Mouse (Mus musculus): ENCODE results near the gene Hoxd9. TPM values are rescaled to one million over a fixed set of nuclear protein-coding genes. Genes with fewer than 3 reads are reported as not detected.

Hoxd9 gene
- total RNA-seq, 1 experiment from 2014 or later: 5.2 TPM

DNA sequence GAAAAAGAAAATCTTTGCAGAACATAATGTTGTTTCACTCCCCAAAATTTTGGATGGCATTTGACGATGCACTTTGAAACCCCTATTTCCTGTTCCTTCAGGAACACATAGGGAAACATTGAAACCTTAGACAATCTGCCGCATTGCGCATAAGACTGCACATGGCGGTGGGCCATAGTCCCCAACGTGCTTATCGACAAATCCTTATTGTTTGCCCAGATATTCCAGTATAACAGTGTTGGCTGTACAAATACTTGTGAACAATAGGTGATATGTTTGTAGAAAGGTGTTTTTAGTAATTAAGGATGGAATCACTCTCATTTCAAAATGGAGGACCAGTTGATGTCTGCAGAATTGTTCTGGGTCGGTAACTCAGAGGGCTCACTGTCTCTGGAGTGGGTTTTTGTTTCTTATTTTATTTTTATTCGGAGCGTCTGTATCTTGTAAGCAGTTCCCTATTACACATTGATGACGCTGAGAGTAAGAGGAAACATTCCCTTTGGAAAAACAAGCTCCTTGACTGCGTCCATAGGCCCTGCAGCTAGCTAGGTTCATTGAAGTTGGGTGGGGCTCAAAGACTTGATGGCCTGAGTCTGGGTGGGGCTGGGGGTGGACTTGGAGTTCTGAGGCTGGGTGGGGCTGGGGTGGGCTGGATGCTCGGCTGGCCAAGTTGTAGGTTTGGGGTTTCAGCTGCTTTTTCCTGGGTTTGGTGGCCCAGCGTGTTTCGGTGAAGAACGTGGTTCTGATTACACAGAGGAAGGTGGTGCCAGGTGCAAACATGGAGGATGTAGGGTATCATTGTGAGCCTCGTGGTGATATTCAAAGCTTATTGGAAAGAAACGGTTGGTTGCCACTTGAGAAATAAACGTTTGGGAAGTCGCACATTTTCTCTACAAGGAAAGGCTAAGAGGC is 16.0 kb downstream of the Hoxd9 start:
- no peak for DNase-seq

GRCm38 (mm10) chr2:74714156-74714789 is 16.7 kb downstream of the Hoxd9 start:
- DNase-seq: no peak

GRCm38 (mm10) chr2:74714881-74715280 is 17.4 kb downstream of the Hoxd9 start:
- peak; percentile 69 for DNase-seq

DNA sequence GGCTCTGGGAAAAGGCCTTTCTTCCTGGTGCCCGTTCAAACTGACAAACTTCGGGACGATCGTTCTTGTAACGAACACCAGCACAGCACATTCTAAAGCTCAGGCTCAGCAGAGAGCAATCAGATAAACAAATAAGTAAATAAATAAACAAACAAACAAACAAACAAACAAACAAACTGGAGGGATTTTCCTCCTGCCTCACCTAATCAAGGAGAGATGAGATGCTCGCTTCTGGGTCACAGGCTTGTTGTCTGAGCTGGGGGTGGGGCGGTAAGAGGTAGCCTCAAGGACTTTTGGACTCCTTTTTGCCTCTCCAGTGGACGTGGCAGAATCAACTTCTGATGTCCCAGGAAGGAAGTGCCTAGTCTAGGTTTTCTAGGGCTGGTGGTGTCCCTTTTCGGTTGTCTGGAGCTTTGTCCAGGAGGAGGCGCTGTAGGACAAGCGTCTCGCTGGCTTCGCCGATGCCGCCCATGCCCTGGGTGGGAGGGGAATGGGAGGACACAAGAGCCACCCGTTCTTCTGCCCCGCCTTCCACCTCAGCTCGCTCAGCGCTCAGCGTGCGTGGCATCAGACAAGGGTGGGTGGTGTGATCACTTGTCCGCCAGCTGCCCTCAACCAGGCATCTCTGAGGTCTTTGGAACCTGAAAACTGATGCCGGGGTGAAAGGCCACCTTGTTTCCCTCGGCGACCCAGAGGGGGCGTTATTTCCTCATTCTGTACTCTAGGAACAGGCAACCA is 18.1 kb downstream of the Hoxd9 start:
- peak; percentile 95 for DNase-seq

DNA sequence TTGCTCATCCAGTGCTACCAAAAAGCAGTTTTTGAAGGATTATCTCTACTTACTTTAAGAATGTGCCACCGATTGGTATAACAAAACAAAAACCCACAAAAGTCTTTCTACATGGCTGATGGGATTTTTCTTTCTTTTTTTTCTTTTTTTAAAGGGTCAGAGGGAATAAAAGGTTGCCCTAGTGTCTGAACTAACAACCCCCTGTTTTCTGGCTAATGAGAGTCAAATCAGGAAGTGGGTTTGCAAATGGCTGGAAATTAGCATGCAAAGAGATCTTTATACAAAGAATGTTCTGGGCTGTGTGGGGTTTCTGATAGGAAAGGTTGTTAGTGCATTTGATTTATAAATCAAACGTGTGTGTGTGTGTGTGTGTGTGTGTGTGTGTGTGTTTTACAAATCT is 22.9 kb downstream of the Hoxd9 start:
- no peak for DNase-seq

DNA sequence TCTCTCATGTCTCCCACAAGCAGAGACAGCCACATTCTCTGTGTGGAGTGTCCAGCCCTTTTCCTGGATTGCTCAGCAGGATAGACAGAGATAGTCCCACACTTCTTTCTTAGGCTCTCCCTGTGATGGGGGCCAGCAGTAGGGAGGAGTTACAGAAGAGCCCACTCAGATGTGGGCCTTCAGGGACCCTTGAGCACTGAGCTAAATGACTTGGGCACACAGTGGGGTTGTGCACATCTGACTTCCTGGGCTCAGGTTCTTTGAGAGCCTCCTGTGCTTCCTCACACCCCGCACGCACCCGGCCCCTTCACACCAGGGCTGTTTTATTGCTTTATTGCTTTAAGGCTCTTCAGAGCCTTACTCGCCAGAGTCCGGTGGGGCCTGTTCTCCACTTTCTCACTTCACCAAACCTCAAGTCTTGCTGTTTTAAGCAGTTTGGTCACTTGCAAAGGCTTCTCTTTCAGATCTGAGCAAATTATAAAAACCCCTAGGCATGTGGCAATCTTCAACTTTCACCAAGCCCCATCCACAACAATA is 23.5 kb downstream of the Hoxd9 start:
- DNase-seq: no peak

GRCm38 (mm10) chr2:74721882-74722281 is 24.4 kb downstream of the Hoxd9 start:
- DNase-seq: no peak

DNA sequence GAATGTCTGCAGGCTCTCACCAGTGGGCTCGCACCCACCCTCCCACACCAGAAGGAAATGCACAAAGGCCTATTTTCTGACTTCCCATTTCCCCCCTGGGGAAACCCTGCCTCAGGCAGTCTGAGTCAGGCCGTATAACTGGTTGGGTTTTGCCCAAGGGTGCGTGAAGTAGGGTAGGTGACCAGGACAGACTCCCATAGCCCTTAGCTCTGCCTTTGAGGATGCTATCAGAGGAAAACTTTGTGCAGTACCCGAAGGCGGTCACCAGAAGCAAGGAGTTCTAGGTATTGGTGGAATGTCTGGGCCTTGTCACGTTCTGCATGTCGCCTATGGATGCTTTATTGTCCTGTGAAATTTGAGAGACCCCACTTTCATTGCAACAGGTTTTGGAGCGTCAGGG is 25.4 kb downstream of the Hoxd9 start:
- DNase-seq: no peak

DNA sequence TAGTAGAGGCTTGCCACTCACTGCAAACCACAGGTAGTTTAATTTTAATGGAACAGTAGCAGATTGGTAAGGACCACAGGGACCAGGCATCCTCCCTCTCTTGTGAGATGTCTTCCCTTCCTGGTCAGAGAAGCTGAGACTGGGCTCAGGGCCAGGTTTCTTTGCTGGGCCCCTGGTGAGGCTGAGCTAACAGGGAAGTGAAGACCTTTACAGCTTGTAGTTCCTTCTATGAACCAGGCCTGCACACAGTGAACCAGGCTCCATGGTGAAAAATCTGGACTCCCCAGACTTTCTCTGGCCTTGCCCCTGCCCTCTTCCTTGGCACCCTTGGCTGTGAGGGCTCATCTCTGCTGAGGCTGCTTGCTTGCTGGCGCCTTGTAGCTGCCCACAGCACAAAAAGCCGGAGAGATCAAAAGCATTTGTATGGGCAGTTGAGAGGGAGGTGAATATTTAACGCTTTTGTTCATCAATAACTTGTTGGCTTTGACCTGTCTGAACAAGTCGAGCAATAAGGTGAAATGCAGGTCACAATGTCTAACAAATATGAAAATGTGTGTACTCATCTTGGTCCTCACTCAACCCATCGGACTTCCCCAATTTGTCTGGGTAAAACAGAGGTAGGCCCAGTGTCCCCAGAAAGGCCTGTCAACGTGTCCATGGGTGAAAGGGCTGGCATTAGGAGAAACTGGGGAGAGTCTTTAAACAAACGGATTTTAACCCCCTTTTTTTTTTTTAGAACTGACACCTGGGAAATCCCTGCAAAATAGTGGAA is 26.9 kb downstream of the Hoxd9 start:
- no peak for DNase-seq

DNA sequence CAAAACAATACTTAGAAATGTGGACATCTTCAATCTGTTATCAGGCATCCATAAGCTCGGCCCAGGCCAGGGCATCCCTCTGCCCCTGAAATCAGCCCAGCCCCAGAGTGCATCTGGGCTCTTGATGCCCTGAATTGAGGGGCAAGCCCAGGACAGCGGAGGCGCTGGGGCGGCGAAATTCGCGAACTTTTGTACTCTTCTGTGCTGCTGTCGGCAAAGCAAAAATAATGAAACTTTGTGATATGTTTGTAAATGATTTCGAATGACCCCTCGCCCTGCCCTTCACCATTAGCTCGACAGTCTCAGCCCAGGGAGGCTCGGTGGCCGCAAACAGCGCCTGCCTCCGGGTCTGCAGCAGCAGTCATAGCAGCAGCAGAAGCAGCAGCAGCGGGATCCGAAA is 27.6 kb downstream of the Hoxd9 start:
- DNase-seq: no peak

- DNase-seq: peak; percentile 42
Measured at GRCm38 (mm10) chr2:74726551-74726950, 29.0 kb downstream of the Hoxd9 start, which contains the start of gene Gm28230. TSS of gene Gm28230 (plus strand) at chr2:74726728.

GRCm38 (mm10) chr2:74726973-74727639 is 29.6 kb downstream of the Hoxd9 start:
- no peak for DNase-seq

- no peak for DNase-seq
Measured at GRCm38 (mm10) chr2:74727640-74728302, 30.2 kb downstream of the Hoxd9 start.

DNA sequence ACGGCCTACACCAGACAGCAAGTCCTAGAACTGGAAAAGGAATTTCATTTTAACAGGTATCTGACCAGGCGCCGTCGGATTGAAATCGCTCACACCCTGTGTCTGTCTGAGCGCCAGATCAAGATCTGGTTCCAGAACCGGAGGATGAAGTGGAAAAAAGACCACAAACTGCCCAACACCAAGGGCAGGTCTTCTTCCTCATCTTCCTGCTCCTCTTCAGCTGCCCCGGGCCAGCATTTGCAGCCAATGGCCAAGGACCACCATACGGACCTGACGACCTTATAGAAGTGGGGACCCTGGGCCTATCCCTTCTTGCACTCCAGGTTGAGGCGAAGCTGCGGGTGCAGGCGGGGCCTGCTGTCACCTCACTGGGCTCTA is 30.8 kb downstream of the Hoxd9 start:
- no peak for DNase-seq

GRCm38 (mm10) chr2:74730331-74730730 is 32.8 kb downstream of the Hoxd9 start:
- no peak for DNase-seq

- no peak for DNase-seq
Measured at GRCm38 (mm10) chr2:74731055-74731454, 33.5 kb downstream of the Hoxd9 start.

DNA sequence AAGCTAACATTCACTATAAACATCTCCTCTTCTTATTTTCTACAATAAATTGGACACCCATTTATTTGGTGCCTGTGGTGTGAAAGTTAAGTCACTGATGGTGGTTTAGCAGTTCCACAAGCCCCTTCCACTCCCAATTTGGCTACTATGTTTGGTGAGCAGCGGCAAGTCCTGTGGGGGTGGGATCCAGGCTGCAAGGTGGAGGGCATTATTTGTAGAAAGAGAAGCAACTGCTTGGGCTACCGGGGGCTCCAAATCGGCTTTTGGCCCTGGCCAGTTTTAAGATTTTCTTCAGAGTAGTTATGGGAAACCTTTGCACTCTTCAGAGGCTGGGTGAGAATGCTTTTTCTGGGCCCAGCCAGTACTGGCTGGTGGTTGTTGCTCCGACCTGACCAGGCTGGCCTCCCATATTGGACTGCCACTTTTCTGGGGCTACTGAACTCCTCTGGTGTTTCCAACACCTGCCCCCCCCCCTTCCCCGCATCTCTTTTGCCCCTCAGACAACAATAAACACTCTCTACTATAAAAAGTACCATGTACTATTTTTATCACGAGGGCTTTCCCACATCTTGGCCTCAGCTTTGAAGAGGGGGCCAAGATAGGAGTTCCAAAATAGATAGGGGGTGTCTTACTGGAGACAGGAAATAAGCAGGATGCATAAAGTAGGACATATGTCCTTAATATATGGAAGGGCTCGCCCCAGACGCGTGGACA is 34.4 kb downstream of the Hoxd9 start:
- DNase-seq: no peak

DNA sequence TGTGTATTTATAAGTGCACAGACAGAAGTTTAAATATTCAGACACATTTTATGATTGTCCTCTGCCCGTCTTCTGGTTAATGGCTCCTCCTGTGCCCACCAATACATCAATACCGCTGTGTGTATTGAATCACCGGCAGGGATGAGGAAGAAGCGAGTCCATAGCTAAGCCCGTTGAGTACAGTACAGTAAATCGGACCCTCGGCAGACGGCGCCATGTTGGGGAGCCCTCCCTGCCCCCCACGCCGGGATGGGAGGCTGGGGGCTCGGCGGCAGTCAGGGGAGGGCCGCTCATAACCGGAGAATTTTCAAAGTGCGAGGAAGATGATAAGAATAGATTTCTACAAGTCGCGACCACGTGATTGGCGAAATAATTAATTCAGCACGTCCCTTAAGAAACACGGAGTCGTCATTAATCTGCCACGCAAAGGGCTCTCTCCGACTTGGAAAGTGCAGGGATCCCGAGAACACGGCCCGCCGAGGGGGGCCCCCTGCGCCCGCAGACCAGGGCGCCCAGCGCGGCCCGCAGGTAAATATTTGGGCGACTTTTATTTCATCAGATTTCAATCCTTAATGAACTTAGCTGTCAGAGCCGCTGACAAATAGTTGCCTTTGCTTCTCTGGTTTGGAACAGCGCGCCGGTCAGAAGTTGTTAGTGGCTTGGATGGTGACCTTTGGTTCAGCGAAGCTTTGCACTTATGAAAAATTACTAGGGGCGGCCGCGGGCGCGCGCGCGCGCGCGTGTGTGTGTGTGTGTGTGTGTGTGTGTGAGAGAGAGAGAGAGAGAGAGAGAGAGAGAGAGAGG is 35.2 kb downstream of the Hoxd9 start:
- no peak for DNase-seq

DNA sequence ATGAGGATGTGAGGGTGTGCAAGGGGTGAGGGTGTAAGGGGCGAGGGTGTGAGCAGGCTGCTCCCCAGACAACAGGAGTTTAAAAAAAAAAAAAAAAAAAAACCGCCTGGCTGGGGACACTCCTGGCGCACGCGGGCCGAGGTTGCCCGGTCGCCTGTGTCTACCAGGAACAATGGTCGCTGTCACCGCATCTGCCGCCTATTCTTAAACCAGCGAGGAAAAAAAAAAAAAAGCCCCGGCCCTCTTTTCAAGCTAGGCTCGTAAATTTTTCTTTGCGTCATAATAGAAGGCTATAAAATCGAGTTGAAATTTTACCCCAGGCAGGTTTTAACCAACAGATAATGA is 35.8 kb downstream of the Hoxd9 start:
- no peak for DNase-seq
